Mouse (Mus musculus) inflammation-experienced regulatory T-cells, adult 16 weeks (primary cell): Measurements from ENCODE around the gene Numbl. TPM values are rescaled to one million over a fixed set of nuclear protein-coding genes. Genes with fewer than 3 reads are reported as not detected.

Experiments used
- polyA plus RNA-seq: library from polyadenylated mRNA; unstranded; fragments of 100-300 nt; shearing (Covaris generic); gene quantifications from one replicate; pipeline ENCODE4 v1.2.1, GENCODE M21; 2017

The Numbl gene
- 0.79 TPM for polyA plus RNA-seq

DNA sequence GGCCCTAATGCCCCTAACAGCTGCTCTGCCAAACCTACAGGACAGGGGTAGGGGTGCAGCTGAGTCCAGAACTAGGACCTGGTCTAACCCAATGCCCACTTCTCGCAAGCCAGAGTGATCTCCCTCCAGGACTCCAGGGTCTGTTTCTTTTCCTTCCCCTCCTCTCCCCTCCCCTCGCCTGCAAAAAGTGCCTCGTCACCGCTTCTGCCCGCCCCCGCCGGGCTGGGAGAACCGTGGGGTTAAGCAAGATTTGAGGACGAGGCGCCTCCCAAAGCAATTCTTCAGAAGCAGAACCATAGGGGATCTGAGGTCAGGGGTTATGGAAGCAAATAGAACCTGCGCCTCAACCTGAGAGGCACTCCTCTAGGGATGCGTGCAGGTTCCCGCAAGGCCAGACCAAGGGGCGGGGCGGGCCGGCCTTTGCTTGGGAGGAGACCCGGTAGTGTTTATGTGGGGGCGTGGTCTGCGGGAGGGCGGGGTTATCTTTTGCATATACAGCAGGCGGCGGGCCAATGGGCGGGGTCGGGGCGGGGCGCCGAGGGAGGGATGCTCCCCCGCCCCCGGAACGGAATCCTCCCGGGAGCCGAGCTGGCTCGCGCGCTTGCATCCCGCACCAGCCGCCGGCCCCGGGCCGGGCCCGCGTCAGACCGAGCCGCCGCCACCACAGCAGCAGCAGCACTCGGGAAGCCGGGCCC lies at the start of gene Numbl:
Gene Numbl (plus strand): TSS at position 229 of the 695 bp plus-strand sequence.

DNA sequence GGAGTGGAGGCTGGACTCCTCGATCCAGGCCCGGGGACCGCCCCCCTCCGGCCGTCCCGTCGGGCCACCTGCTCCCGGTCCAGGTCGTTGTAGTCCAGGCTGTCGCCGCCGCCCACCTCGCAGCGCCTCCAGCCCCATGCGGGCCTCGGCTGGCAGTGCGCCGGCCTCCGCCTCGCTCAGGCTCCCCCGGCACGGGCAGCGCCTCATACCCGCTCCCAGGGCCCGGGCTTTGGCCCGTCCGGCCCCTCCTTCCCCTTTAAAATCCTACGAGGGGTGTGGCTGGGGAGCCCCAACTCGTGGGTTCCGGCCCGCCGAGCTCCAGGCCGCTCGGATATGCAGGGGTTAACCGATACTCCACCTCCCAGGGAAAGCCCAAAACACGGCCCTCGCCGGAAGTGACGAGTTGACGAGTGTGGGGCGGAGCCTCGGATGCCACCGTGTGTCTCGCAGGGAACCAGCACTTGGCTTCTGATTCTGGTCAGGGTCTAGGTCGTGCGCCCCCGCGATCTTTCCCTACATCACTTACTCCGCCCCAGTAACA lies 29.9 kb upstream of the Numbl start, which contains the start of gene Itpkc:
Gene Itpkc (minus strand): TSS at position 381 of the 541 bp plus-strand sequence.

DNA sequence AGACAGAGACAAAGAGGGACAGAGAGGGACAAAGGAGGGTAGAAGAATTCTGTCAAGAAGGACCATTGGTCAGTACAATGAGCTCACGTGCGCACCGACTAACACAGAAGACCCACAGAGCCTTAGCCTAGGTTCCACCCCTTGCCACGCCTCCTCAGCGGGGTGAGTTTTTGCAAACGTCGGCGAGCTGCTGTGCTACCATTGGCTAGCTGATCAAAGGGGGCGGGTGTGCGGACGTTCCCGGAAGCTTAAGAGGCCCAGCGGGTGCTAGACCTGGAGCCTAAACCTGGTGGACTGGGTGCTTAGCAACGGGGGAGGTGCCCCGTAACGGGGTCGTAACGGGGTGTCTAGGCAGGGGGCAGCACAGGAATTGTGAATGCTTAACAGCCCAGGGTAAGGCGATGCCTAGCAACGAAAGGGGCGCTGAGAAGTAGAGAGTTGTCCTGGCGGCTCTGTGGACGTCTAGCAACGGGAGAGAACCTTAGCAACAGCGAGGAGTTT lies 25.4 kb upstream of the Numbl start, which contains the start of gene Coq8b:
Gene Coq8b (plus strand): TSS at position 243 of the 501 bp plus-strand sequence.

Other genes with a start within 250 kb of the Numbl start
- not detected for gene Cyp2a12, start 229.4 kb upstream of the Numbl start, polyA plus RNA-seq
- not detected for gene Cyp2f2, start 138.5 kb upstream of the Numbl start, polyA plus RNA-seq
- gene Cyp2t4, start 104.7 kb upstream of the Numbl start, polyA plus RNA-seq = not detected
- 91.6 TPM for gene Egln2, start 91.6 kb upstream of the Numbl start, polyA plus RNA-seq
- gene Rab4b, start 79.5 kb upstream of the Numbl start, polyA plus RNA-seq = 171 TPM
- 0.89 TPM for gene Gm21983, start 77.3 kb upstream of the Numbl start, polyA plus RNA-seq
- gene Mia, start 77.3 kb upstream of the Numbl start, polyA plus RNA-seq = 0.98 TPM
- gene BC024978, start 62.7 kb upstream of the Numbl start, polyA plus RNA-seq = 2.3 TPM
- gene Snrpa, start 62.2 kb upstream of the Numbl start, polyA plus RNA-seq = 111 TPM
- 4.7 TPM for gene Itpkc, start 29.8 kb upstream of the Numbl start, polyA plus RNA-seq
- 33.5 TPM for gene Coq8b, start 25.4 kb upstream of the Numbl start, polyA plus RNA-seq
- 1.2 TPM for gene Ltbp4, start 79.3 kb downstream of the Numbl start, polyA plus RNA-seq
- 110 TPM for gene Shkbp1, start 97.6 kb downstream of the Numbl start, polyA plus RNA-seq
- 1.00 TPM for gene Gm20479, start 99.0 kb downstream of the Numbl start, polyA plus RNA-seq
- gene Sptbn4, start 189.3 kb downstream of the Numbl start, polyA plus RNA-seq = 0.29 TPM
- 17.9 TPM for gene Blvrb, start 189.5 kb downstream of the Numbl start, polyA plus RNA-seq
- gene Sertad3, start 215.3 kb downstream of the Numbl start, polyA plus RNA-seq = 67.9 TPM
- 84.0 TPM for gene Sertad1, start 228.5 kb downstream of the Numbl start, polyA plus RNA-seq
- gene Prx, start 240.9 kb downstream of the Numbl start, polyA plus RNA-seq = 1.2 TPM